Mouse (Mus musculus): ENCODE results near the gene Meiob. TPM values are rescaled to one million over a fixed set of nuclear protein-coding genes. Genes with fewer than 3 reads are reported as not detected.

The Meiob gene
- total RNA-seq, 1 experiment, result 0.13 TPM

- Histone ChIP-seq H3K4me3 (ENCODE audit: insufficient read depth in 1 of 2, low read depth in 1 of 2, low read length in 2 of 2, poor library complexity in 1 of 2, severe bottlenecking in 1 of 2) (no peak overlapping the region), H3K9ac (ENCODE audit: insufficient read depth, low read depth, low read length, poor library complexity, severe bottlenecking) (no peak overlapping the region), H3K9me3 (ENCODE audit: control insufficient read depth, insufficient read depth, low read depth, low read length) (no peaks in the 10 kb centered on the region), H3K4me1 (ENCODE audit: control insufficient read depth in 2 of 2, insufficient read depth in 2 of 2, low read length in 2 of 2, poor library complexity in 1 of 2) (peaks cover 1 to 17% of the 10 kb centered on the region in 2 experiments; a peak in 3 of 4 replicates), H3K27ac (ENCODE audit: insufficient read depth, low read depth, low read length, poor library complexity, severe bottlenecking) (no peak overlapping the region), H3K36me3 (ENCODE audit: control insufficient read depth, insufficient read depth, low read length, poor library complexity, severe bottlenecking) (no peaks in the 10 kb centered on the region)
- TF ChIP-seq ZC3H11A (IDR thresholded peaks at IDR 0.05; ENCODE audit: borderline replicate concordance, low read depth, low read length) (no peak), HCFC1 (IDR thresholded peaks at IDR 0.05; ENCODE audit: borderline replicate concordance, insufficient read depth, low read length) (no peak), CHD2 (IDR thresholded peaks at IDR 0.05; ENCODE audit: low read depth, low read length) (no peak), ZNF384 (IDR thresholded peaks at IDR 0.05; ENCODE audit: low read depth, low read length) (no peak), MAFK (IDR thresholded peaks at IDR 0.05; ENCODE audit: insufficient read depth, low read depth, low read length) (no peak)
- DNase-seq (ENCODE audit: low read depth, low spot score), result no peak
- in situ Hi-C loops (cut with MboI; ENCODE audit: low sequenced_read_pairs in 2 of 2, unreplicated experiment in 2 of 2), result no loop called here
These were observed 27.0 kb upstream of the Meiob start for GRCm38 (mm10) chr17:24777073-24777472.

- Histone ChIP-seq H3K9ac (ENCODE audit: insufficient read depth, low read depth, low read length, poor library complexity, severe bottlenecking) (no peak overlapping the region), H3K9me3 (ENCODE audit: control insufficient read depth, insufficient read depth, low read depth, low read length) (no peaks in the 10 kb centered on the region), H3K4me1 (ENCODE audit: control insufficient read depth in 2 of 2, insufficient read depth in 2 of 2, low read length in 2 of 2, poor library complexity in 1 of 2) (peaks cover 1 to 2% of the 10 kb centered on the region in 2 experiments; a peak in 1 of 4 replicates), H3K36me3 (ENCODE audit: control insufficient read depth, insufficient read depth, low read length, poor library complexity, severe bottlenecking) (no peaks in the 10 kb centered on the region), H3K4me3 (ENCODE audit: insufficient read depth in 1 of 2, low read depth in 1 of 2, low read length in 2 of 2, poor library complexity in 1 of 2, severe bottlenecking in 1 of 2) (no peak overlapping the region), H3K27ac (ENCODE audit: insufficient read depth, low read depth, low read length, poor library complexity, severe bottlenecking) (no peak overlapping the region)
- DNase-seq (ENCODE audit: low read depth, low spot score), result no peak
- in situ Hi-C loops (cut with MboI; ENCODE audit: low sequenced_read_pairs in 2 of 2, unreplicated experiment in 2 of 2), result no loop called here
- TF ChIP-seq HCFC1 (IDR thresholded peaks at IDR 0.05; ENCODE audit: borderline replicate concordance, insufficient read depth, low read length), result no peak
- no peak for TF ChIP-seq ZNF384 (IDR thresholded peaks at IDR 0.05; ENCODE audit: low read depth, low read length)
- no peak for TF ChIP-seq MAFK (IDR thresholded peaks at IDR 0.05; ENCODE audit: insufficient read depth, low read depth, low read length)
- no peak for TF ChIP-seq CHD2 (IDR thresholded peaks at IDR 0.05; ENCODE audit: low read depth, low read length)
These were observed 23.3 kb upstream of the Meiob start for GRCm38 (mm10) chr17:24780821-24781220.

GRCm38 (mm10) chr17:24792190-24792589, 11.9 kb upstream of the Meiob start:
- TF ChIP-seq HCFC1 (IDR thresholded peaks at IDR 0.05; ENCODE audit: borderline replicate concordance, insufficient read depth, low read length) (no peak), ZNF384 (IDR thresholded peaks at IDR 0.05; ENCODE audit: low read depth, low read length) (no peak), CHD2 (IDR thresholded peaks at IDR 0.05; ENCODE audit: low read depth, low read length) (no peak), MAFK (IDR thresholded peaks at IDR 0.05; ENCODE audit: insufficient read depth, low read depth, low read length) (no peak), ZC3H11A (IDR thresholded peaks at IDR 0.05; ENCODE audit: borderline replicate concordance, low read depth, low read length) (no peak)
- Histone ChIP-seq H3K4me3 (ENCODE audit: insufficient read depth in 1 of 2, low read depth in 1 of 2, low read length in 2 of 2, poor library complexity in 1 of 2, severe bottlenecking in 1 of 2) (no peak overlapping the region), H3K9me3 (ENCODE audit: control insufficient read depth, insufficient read depth, low read depth, low read length) (no peaks in the 10 kb centered on the region), H3K9ac (ENCODE audit: insufficient read depth, low read depth, low read length, poor library complexity, severe bottlenecking) (no peak overlapping the region), H3K27ac (ENCODE audit: insufficient read depth, low read depth, low read length, poor library complexity, severe bottlenecking) (no peak overlapping the region), H3K4me1 (ENCODE audit: control insufficient read depth in 2 of 2, insufficient read depth in 2 of 2, low read length in 2 of 2, poor library complexity in 1 of 2) (peaks cover 0 to 3% of the 10 kb centered on the region in 2 experiments; a peak in 2 of 4 replicates), H3K36me3 (ENCODE audit: control insufficient read depth, insufficient read depth, low read length, poor library complexity, severe bottlenecking) (no peaks in the 10 kb centered on the region)
- in situ Hi-C loops (cut with MboI; ENCODE audit: low sequenced_read_pairs in 2 of 2, unreplicated experiment in 2 of 2), result no loop called here
- no peak for DNase-seq (ENCODE audit: low read depth, low spot score)

- TF ChIP-seq ZC3H11A (IDR thresholded peaks at IDR 0.05; ENCODE audit: borderline replicate concordance, low read depth, low read length) (no peak), HCFC1 (IDR thresholded peaks at IDR 0.05; ENCODE audit: borderline replicate concordance, insufficient read depth, low read length) (no peak), ZNF384 (IDR thresholded peaks at IDR 0.05; ENCODE audit: low read depth, low read length) (no peak), CHD2 (IDR thresholded peaks at IDR 0.05; ENCODE audit: low read depth, low read length) (no peak), MAFK (IDR thresholded peaks at IDR 0.05; ENCODE audit: insufficient read depth, low read depth, low read length) (no peak)
- Histone ChIP-seq H3K27ac (ENCODE audit: insufficient read depth, low read depth, low read length, poor library complexity, severe bottlenecking) (no peak overlapping the region), H3K36me3 (ENCODE audit: control insufficient read depth, insufficient read depth, low read length, poor library complexity, severe bottlenecking) (no peaks in the 10 kb centered on the region), H3K4me1 (ENCODE audit: control insufficient read depth in 2 of 2, insufficient read depth in 2 of 2, low read length in 2 of 2, poor library complexity in 1 of 2) (peaks cover 0 to 3% of the 10 kb centered on the region in 2 experiments; a peak in 2 of 4 replicates), H3K9ac (ENCODE audit: insufficient read depth, low read depth, low read length, poor library complexity, severe bottlenecking) (no peak overlapping the region), H3K9me3 (ENCODE audit: control insufficient read depth, insufficient read depth, low read depth, low read length) (no peaks in the 10 kb centered on the region), H3K4me3 (ENCODE audit: insufficient read depth in 1 of 2, low read depth in 1 of 2, low read length in 2 of 2, poor library complexity in 1 of 2, severe bottlenecking in 1 of 2) (no peak overlapping the region)
- DNase-seq (ENCODE audit: low read depth, low spot score), result no peak
- in situ Hi-C loops (cut with MboI; ENCODE audit: low sequenced_read_pairs in 2 of 2, unreplicated experiment in 2 of 2), result no loop called here
These were observed 9.3 kb upstream of the Meiob start for GRCm38 (mm10) chr17:24794791-24795190.

GRCm38 (mm10) chr17:24796969-24797368, 7.1 kb upstream of the Meiob start:
- Histone ChIP-seq H3K4me3 (ENCODE audit: insufficient read depth in 1 of 2, low read depth in 1 of 2, low read length in 2 of 2, poor library complexity in 1 of 2, severe bottlenecking in 1 of 2) (no peak overlapping the region), H3K9ac (ENCODE audit: insufficient read depth, low read depth, low read length, poor library complexity, severe bottlenecking) (no peak overlapping the region), H3K36me3 (ENCODE audit: control insufficient read depth, insufficient read depth, low read length, poor library complexity, severe bottlenecking) (no peaks in the 10 kb centered on the region), H3K9me3 (ENCODE audit: control insufficient read depth, insufficient read depth, low read depth, low read length) (no peaks in the 10 kb centered on the region), H3K4me1 (ENCODE audit: control insufficient read depth in 2 of 2, insufficient read depth in 2 of 2, low read length in 2 of 2, poor library complexity in 1 of 2) (peaks cover 0 to 3% of the 10 kb centered on the region in 2 experiments; a peak in 3 of 4 replicates), H3K27ac (ENCODE audit: insufficient read depth, low read depth, low read length, poor library complexity, severe bottlenecking) (no peak overlapping the region)
- DNase-seq (ENCODE audit: low read depth, low spot score), result no peak
- in situ Hi-C loops (cut with MboI; ENCODE audit: low sequenced_read_pairs in 2 of 2, unreplicated experiment in 2 of 2), result no loop called here
- TF ChIP-seq HCFC1 (IDR thresholded peaks at IDR 0.05; ENCODE audit: borderline replicate concordance, insufficient read depth, low read length) (no peak), ZNF384 (IDR thresholded peaks at IDR 0.05; ENCODE audit: low read depth, low read length) (no peak), CHD2 (IDR thresholded peaks at IDR 0.05; ENCODE audit: low read depth, low read length) (no peak), ZC3H11A (IDR thresholded peaks at IDR 0.05; ENCODE audit: borderline replicate concordance, low read depth, low read length) (no peak), MAFK (IDR thresholded peaks at IDR 0.05; ENCODE audit: insufficient read depth, low read depth, low read length) (no peak)
